Mouse (Mus musculus): ENCODE results near the gene Gm10337. TPM values are rescaled to one million over a fixed set of nuclear protein-coding genes. Genes with fewer than 3 reads are reported as not detected.

Gene Gm10337
- total and polyA plus RNA-seq, 3 experiments = not detected

DNA sequence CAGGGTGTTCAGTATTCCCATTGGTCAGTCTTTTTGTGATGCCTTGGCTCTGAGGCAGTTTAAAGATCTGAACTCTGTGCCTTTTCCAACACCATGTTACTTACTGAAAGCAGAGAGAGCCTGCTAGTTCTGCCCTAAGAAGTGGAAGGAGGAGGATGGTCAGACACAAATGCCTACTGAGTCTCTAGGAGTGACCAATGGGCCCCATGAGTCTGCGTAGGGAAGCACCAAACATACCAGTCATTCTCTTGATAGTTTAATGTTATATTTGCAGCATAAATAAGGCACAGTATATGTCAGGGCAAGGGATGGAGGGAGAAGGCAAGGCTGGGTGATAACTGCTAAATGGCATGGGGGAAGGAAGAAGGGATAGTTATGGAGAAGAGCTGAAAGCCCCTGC lies 24.9 kb downstream of the Gm10337 start:
- Histone ChIP-seq H3K9me3 (replicated peaks; ENCODE audit: low read length) (no peaks in the 10 kb centered on the region), H3K4me1 (ENCODE audit: control insufficient read depth in 1 of 2, insufficient read depth in 2 of 2) (peaks cover 0 to 12% of the 10 kb centered on the region in 2 experiments; a peak in 2 of 4 replicates), H3K4me2 (ENCODE audit: insufficient read depth, low read depth, poor library complexity, severe bottlenecking) (no peak overlapping the region), H3K79me2 (replicated peaks; ENCODE audit: control insufficient read depth, extremely low read depth, insufficient read depth, poor library complexity, severe bottlenecking) (no peaks in the 10 kb centered on the region), H3K27me3 (replicated peaks) (no peaks in the 10 kb centered on the region), H3K27ac (ENCODE audit: insufficient read depth, low read depth) (no peak overlapping the region), H3K36me3 (replicated peaks in 1 of 2; ENCODE audit: control insufficient read depth in 1 of 2, insufficient read depth in 1 of 2, low read length in 1 of 2) (peaks cover 34 to 94% of the 10 kb centered on the region in 2 experiments), H3K4me3 (replicated peaks in 1 of 3; ENCODE audit: low read depth in 2 of 3, low read length in 2 of 3, poor library complexity in 1 of 3) (no peak overlapping the region), H3K9ac (ENCODE audit: insufficient read depth, low read depth) (no peak overlapping the region)
- no peak for DNase-seq (ENCODE audit: extremely low read depth)
- in situ Hi-C loops (cut with MboI; ENCODE audit: low pct_ligation_motif_present, low pct_unique_long_range_greater_than_20kb, low sequenced_read_pairs) = no loop called here
- no peak for TF ChIP-seq TCF12 (IDR thresholded peaks at IDR 0.05; ENCODE audit: low read depth, low read length)
- TF ChIP-seq ZC3H11A (IDR thresholded peaks at IDR 0.05; ENCODE audit: low read depth, low read length) = no peak
- no peak for TF ChIP-seq MYC (IDR thresholded peaks at IDR 0.05; ENCODE audit: low read depth, low read length)
- TF ChIP-seq JUND (conservative IDR thresholded peaks at IDR 0.05; ENCODE audit: low read depth, low read length) = no peak
- no peak for TF ChIP-seq KAT2A (IDR thresholded peaks at IDR 0.05; ENCODE audit: insufficient replicate concordance, low read length)
- no peak for TF ChIP-seq E2F4 (IDR thresholded peaks at IDR 0.05; ENCODE audit: insufficient replicate concordance, low read depth, low read length)
- dilution Hi-C loops (cut with MboI; ENCODE audit: extremely low pct_ligation_motif_present, extremely low pct_unique_long_range_greater_than_20kb, low sequenced_read_pairs) = no loop called here

DNA sequence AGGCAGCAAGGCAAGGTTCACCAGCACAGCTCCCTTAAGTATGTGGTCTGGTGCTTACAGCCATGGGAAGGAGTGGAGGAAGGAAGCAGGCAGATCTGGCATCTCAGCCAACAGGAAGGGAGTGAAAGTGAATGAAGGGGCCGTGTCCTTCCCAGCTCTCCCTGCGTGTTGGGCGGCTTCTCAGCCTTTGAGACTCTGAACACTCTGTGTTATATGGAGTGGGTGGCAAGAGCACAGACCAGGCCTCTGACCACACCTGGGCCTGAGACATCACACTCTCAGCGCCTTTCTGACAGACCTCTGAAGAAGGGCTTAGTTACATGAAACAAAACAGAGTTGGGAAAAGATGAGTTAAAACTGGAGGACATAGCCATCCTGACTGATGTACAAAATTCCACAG lies 27.0 kb downstream of the Gm10337 start:
- dilution Hi-C loops (cut with MboI; ENCODE audit: extremely low pct_ligation_motif_present, extremely low pct_unique_long_range_greater_than_20kb, low sequenced_read_pairs) = no loop called here

DNA sequence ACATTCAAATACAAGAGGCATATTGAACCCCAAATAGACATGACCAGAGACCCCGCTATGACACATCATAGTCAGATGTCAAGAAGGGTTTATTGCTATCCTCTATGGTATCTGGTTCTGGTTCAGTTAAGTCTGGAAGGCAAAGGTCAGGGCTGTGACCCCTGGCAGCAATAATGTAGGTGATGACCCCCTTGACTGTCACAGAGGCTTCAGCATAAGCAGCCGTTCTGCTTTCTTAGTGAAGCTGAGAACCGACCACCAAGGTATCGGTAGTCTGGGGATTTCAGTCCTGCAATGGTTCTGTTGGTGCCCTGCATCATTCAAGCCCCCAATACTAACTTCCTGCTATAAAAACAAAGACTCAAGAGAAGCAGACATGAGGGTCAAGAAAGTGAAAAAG lies 28.1 kb downstream of the Gm10337 start:
- in situ Hi-C loops (cut with MboI; ENCODE audit: low pct_ligation_motif_present, low pct_unique_long_range_greater_than_20kb, low sequenced_read_pairs) = no loop called here
- dilution Hi-C loops (cut with MboI; ENCODE audit: extremely low pct_ligation_motif_present, extremely low pct_unique_long_range_greater_than_20kb, low sequenced_read_pairs) = no loop called here
- TF ChIP-seq E2F4 (IDR thresholded peaks at IDR 0.05; ENCODE audit: insufficient replicate concordance, low read depth, low read length) = no peak
- no peak for TF ChIP-seq ZNF384 (IDR thresholded peaks at IDR 0.05; ENCODE audit: low read depth, low read length)
- no peak for TF ChIP-seq JUN (IDR thresholded peaks at IDR 0.05; ENCODE audit: insufficient read depth, low read depth, low read length)
- no peak for TF ChIP-seq SMC3 (IDR thresholded peaks at IDR 0.05; ENCODE audit: low read depth, low read length)
- TF ChIP-seq POLR2AphosphoS2 (IDR thresholded peaks at IDR 0.05; ENCODE audit: low read depth, low read length) = no peak
- TF ChIP-seq ZMIZ1 (IDR thresholded peaks at IDR 0.05; ENCODE audit: low read depth, low read length) = no peak
- no peak for TF ChIP-seq SIN3A (IDR thresholded peaks at IDR 0.05; ENCODE audit: low read length)
- TF ChIP-seq CHD1 (IDR thresholded peaks at IDR 0.05; ENCODE audit: low read depth, low read length) = no peak
- TF ChIP-seq CHD2 (IDR thresholded peaks at IDR 0.05; ENCODE audit: low read length) = no peak
- no peak for TF ChIP-seq IRF4 (IDR thresholded peaks at IDR 0.05; ENCODE audit: low read depth, low read length)
- TF ChIP-seq ZC3H11A (IDR thresholded peaks at IDR 0.05; ENCODE audit: low read depth, low read length) = no peak
- no peak for TF ChIP-seq MEF2A (IDR thresholded peaks at IDR 0.05; ENCODE audit: borderline replicate concordance, low read depth, low read length)
- no peak for TF ChIP-seq MAZ (IDR thresholded peaks at IDR 0.05; ENCODE audit: low read depth, low read length)
- TF ChIP-seq PAX5 (IDR thresholded peaks at IDR 0.05; ENCODE audit: low read length) = no peak
- no peak for TF ChIP-seq NELFE (IDR thresholded peaks at IDR 0.05; ENCODE audit: low read depth, low read length)
- no peak for TF ChIP-seq EP300 (IDR thresholded peaks at IDR 0.05; ENCODE audit: low read length)
- TF ChIP-seq GABPA (IDR thresholded peaks at IDR 0.05; ENCODE audit: insufficient replicate concordance, low read depth, low read length) = no peak

More for the DNA sequence above, 27.0 kb downstream of the Gm10337 start:
- Histone ChIP-seq H3K4me3 (replicated peaks in 1 of 3; ENCODE audit: low read depth in 2 of 3, low read length in 2 of 3, poor library complexity in 1 of 3) (no peak overlapping the region), H3K27ac (ENCODE audit: insufficient read depth, low read depth) (no peak overlapping the region), H3K27me3 (replicated peaks) (no peaks in the 10 kb centered on the region), H3K36me3 (replicated peaks in 1 of 2; ENCODE audit: control insufficient read depth in 1 of 2, insufficient read depth in 1 of 2, low read length in 1 of 2) (peaks cover 33 to 90% of the 10 kb centered on the region in 2 experiments), H3K9ac (ENCODE audit: insufficient read depth, low read depth) (no peak overlapping the region), H3K9me3 (replicated peaks; ENCODE audit: low read length) (no peaks in the 10 kb centered on the region), H3K4me2 (ENCODE audit: insufficient read depth, low read depth, poor library complexity, severe bottlenecking) (no peak overlapping the region), H3K4me1 (ENCODE audit: control insufficient read depth in 1 of 2, insufficient read depth in 2 of 2) (peaks cover 0 to 8% of the 10 kb centered on the region in 2 experiments; a peak in 1 of 4 replicates), H3K79me2 (replicated peaks; ENCODE audit: control insufficient read depth, extremely low read depth, insufficient read depth, poor library complexity, severe bottlenecking) (no peaks in the 10 kb centered on the region)
- DNase-seq (ENCODE audit: extremely low read depth) = no peak
- in situ Hi-C loops (cut with MboI; ENCODE audit: low pct_ligation_motif_present, low pct_unique_long_range_greater_than_20kb, low sequenced_read_pairs) = no loop called here
- no peak for TF ChIP-seq CHD2 (IDR thresholded peaks at IDR 0.05; ENCODE audit: low read length)
- TF ChIP-seq USF1 (IDR thresholded peaks at IDR 0.05; ENCODE audit: low read depth, low read length) = no peak
- no peak for TF ChIP-seq CHD1 (IDR thresholded peaks at IDR 0.05; ENCODE audit: low read depth, low read length)
- TF ChIP-seq KAT2A (IDR thresholded peaks at IDR 0.05; ENCODE audit: insufficient replicate concordance, low read length) = no peak
- no peak for TF ChIP-seq RAD21 (IDR thresholded peaks at IDR 0.05; ENCODE audit: low read depth, low read length)
- no peak for TF ChIP-seq POLR2A (IDR thresholded peaks at IDR 0.05; ENCODE audit: low read depth, low read length)
- TF ChIP-seq BHLHE40 (IDR thresholded peaks at IDR 0.05; ENCODE audit: low read depth, low read length) = no peak
- TF ChIP-seq MEF2A (IDR thresholded peaks at IDR 0.05; ENCODE audit: borderline replicate concordance, low read depth, low read length) = no peak
- TF ChIP-seq ZNF384 (IDR thresholded peaks at IDR 0.05; ENCODE audit: low read depth, low read length) = no peak
- no peak for TF ChIP-seq HCFC1 (IDR thresholded peaks at IDR 0.05; ENCODE audit: low read depth, low read length)
- no peak for TF ChIP-seq TCF12 (IDR thresholded peaks at IDR 0.05; ENCODE audit: low read depth, low read length)
- no peak for TF ChIP-seq NRF1 (IDR thresholded peaks at IDR 0.05; ENCODE audit: low read depth, low read length)
- no peak for TF ChIP-seq MXI1 (IDR thresholded peaks at IDR 0.05; ENCODE audit: low read depth, low read length)
- no peak for TF ChIP-seq ZKSCAN1 (IDR thresholded peaks at IDR 0.05; ENCODE audit: borderline replicate concordance, low read depth, low read length)

More for the DNA sequence above, 28.1 kb downstream of the Gm10337 start:
- DNase-seq (ENCODE audit: extremely low read depth) = no peak
- Histone ChIP-seq H3K9me3 (replicated peaks; ENCODE audit: low read length) (no peaks in the 10 kb centered on the region), H3K4me2 (ENCODE audit: insufficient read depth, low read depth, poor library complexity, severe bottlenecking) (no peak overlapping the region), H3K27me3 (replicated peaks) (no peaks in the 10 kb centered on the region), H3K36me3 (replicated peaks in 1 of 2; ENCODE audit: control insufficient read depth in 1 of 2, insufficient read depth in 1 of 2, low read length in 1 of 2) (peaks cover 41 to 90% of the 10 kb centered on the region in 2 experiments), H3K4me3 (replicated peaks in 1 of 3; ENCODE audit: low read depth in 2 of 3, low read length in 2 of 3, poor library complexity in 1 of 3) (no peak overlapping the region), H3K79me2 (replicated peaks; ENCODE audit: control insufficient read depth, extremely low read depth, insufficient read depth, poor library complexity, severe bottlenecking) (no peaks in the 10 kb centered on the region), H3K9ac (ENCODE audit: insufficient read depth, low read depth) (no peak overlapping the region), H3K4me1 (ENCODE audit: control insufficient read depth in 1 of 2, insufficient read depth in 2 of 2) (peaks cover 0 to 8% of the 10 kb centered on the region in 2 experiments; a peak in 1 of 4 replicates), H3K27ac (ENCODE audit: insufficient read depth, low read depth) (no peak overlapping the region)

Data from CH12.LX (cell line).